16 mouse cellular contexts compared by ENCODE assay signal in the genomic region with DNA sequence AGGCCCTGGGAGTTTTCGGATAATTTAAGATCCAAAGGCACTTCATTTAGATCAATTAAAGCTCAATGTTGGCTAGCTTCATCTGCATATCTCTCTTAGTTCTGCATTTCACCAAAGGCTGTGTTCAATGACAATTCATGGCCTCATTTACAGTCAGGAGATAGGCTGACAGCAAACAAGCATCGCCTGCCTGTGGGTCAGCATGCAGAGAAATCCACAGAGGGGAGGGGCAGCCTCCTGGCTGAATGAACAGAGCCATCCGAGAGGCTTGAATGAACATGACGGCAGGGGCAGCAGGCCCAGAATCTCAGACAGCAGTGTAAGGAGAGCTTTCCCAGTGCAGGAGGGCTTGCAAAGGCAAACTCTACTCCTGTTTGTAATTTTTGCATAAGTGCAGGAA.
DNase-seq lines count a peak whose midpoint lies in the region; ATAC-seq and TF ChIP-seq lines count a peak whose summit lies in the region.
"Had no signal": no experiment of that assay in that cellular context is flagged by ENCODE, and none has a peak within 500 bp of the region (broad histone marks: within the 10 kb centered on the region; RNA-seq: fewer than 3 reads in every experiment).

No protein-coding gene starts in this region.

- DNase-seq in lung, postnatal 10 days, result no peak
- DNase-seq in forebrain, embryonic 14.5 days (ENCODE audit: low spot score), result peak; percentile 69
- DNase-seq in hindbrain, postnatal 0 days (ENCODE audit: low spot score), result peak; percentile 27
- DNase-seq: cerebellum, postnatal 25 days; heart, postnatal 4 days; lung, postnatal 36 days; thymus, adult 2 months had no signal

- no peaks in the 10 kb centered on the region for H3K4me1 ChIP-seq in intestine, embryonic 15.5 days (replicated peaks)
- 0 out of 2 replicates have a peak, but pooled peaks cover 2% of the 10 kb centered on the region for H3K4me1 ChIP-seq in intestine, embryonic 16.5 days (ENCODE audit: control insufficient read depth, insufficient read depth, low read length)
- 0 out of 2 replicates have a peak, but pooled peaks cover 3% of the 10 kb centered on the region for H3K4me1 ChIP-seq in lung, embryonic 15.5 days
- peaks cover 3% of the 10 kb centered on the region; the same call in 1 of the 2 replicates for H3K4me1 ChIP-seq in forebrain, embryonic 14.5 days (ENCODE audit: control insufficient read depth, insufficient read depth, low read length)
- H3K4me1 ChIP-seq in hindbrain, postnatal 0 days (ENCODE audit: insufficient read depth, low read length), result no peaks in the 10 kb centered on the region
- H3K4me1 ChIP-seq: heart, embryonic 10.5 days had no signal

- no peak for TF ChIP-seq CTCF in hindbrain, postnatal 0 days (IDR thresholded peaks at IDR 0.05; ENCODE audit: low read depth)

- H3K4me3 ChIP-seq in intestine, embryonic 15.5 days (replicated peaks), result no peak overlapping the region
- no peak overlapping the region for H3K4me3 ChIP-seq in intestine, embryonic 16.5 days (ENCODE audit: low read length)
- no peak overlapping the region for H3K4me3 ChIP-seq in lung, embryonic 15.5 days
- no peak overlapping the region for H3K4me3 ChIP-seq in forebrain, embryonic 14.5 days (ENCODE audit: low read depth, low read length)
- H3K4me3 ChIP-seq in hindbrain, postnatal 0 days (ENCODE audit: low read length), result no peak overlapping the region
- H3K4me3 ChIP-seq: heart, embryonic 10.5 days had no signal

- no peaks in the 10 kb centered on the region for H3K36me3 ChIP-seq in intestine, embryonic 15.5 days
- H3K36me3 ChIP-seq in intestine, embryonic 16.5 days (ENCODE audit: control insufficient read depth, insufficient read depth, low read length), result no peaks in the 10 kb centered on the region
- H3K36me3 ChIP-seq in lung, embryonic 15.5 days, result no peaks in the 10 kb centered on the region
- no peaks in the 10 kb centered on the region for H3K36me3 ChIP-seq in forebrain, embryonic 14.5 days (ENCODE audit: control insufficient read depth, insufficient read depth, low read length)
- H3K36me3 ChIP-seq in hindbrain, postnatal 0 days (ENCODE audit: insufficient read depth, low read length), result no peaks in the 10 kb centered on the region
- H3K36me3 ChIP-seq: heart, embryonic 10.5 days had no signal

- H3K27ac ChIP-seq in intestine, embryonic 15.5 days, result no peak overlapping the region
- H3K27ac ChIP-seq in intestine, embryonic 16.5 days (ENCODE audit: low read length), result no peak overlapping the region
- peak overlapping the region; percentile 15; the same call in 1 of the 2 replicates for H3K27ac ChIP-seq in lung, embryonic 15.5 days
- no peak overlapping the region for H3K27ac ChIP-seq in forebrain, embryonic 14.5 days (ENCODE audit: low read depth, low read length)
- no peak overlapping the region for H3K27ac ChIP-seq in hindbrain, postnatal 0 days
- H3K27ac ChIP-seq: heart, embryonic 10.5 days had no signal

- WGBS in intestine, embryonic 15.5 days, result 54% methylated on average over 4 of the region's 4 CpGs
- WGBS in intestine, embryonic 16.5 days, result 64% methylated on average over 4 of the region's 4 CpGs
- 43% methylated on average over 4 of the region's 4 CpGs for WGBS in lung, embryonic 15.5 days
- WGBS in forebrain, embryonic 14.5 days, result 8% methylated on average over 4 of the region's 4 CpGs
- WGBS in hindbrain, postnatal 0 days, result 23% methylated on average over 4 of the region's 4 CpGs

- no peak overlapping the region for H3K4me2 ChIP-seq in intestine, embryonic 15.5 days (replicated peaks)
- no peak overlapping the region for H3K4me2 ChIP-seq in intestine, embryonic 16.5 days (ENCODE audit: low read depth, low read length)
- no peak overlapping the region for H3K4me2 ChIP-seq in lung, embryonic 15.5 days
- H3K4me2 ChIP-seq in forebrain, embryonic 14.5 days (ENCODE audit: low read length), result no peak overlapping the region
- H3K4me2 ChIP-seq in hindbrain, postnatal 0 days (ENCODE audit: low read depth, low read length), result no peak overlapping the region
- H3K4me2 ChIP-seq: liver, embryonic 11.5 days had no signal

- no peak overlapping the region for H3K9ac ChIP-seq in intestine, embryonic 15.5 days
- H3K9ac ChIP-seq in intestine, embryonic 16.5 days (ENCODE audit: low read depth, low read length), result no peak overlapping the region
- no peak overlapping the region for H3K9ac ChIP-seq in lung, embryonic 15.5 days
- no peak overlapping the region for H3K9ac ChIP-seq in forebrain, embryonic 14.5 days (ENCODE audit: low read length)
- H3K9ac ChIP-seq in hindbrain, postnatal 0 days (replicated peaks; ENCODE audit: low read length), result no peak overlapping the region

- no peaks in the 10 kb centered on the region for H3K9me3 ChIP-seq in intestine, embryonic 15.5 days
- no peaks in the 10 kb centered on the region for H3K9me3 ChIP-seq in intestine, embryonic 16.5 days (ENCODE audit: control insufficient read depth, low read length)
- H3K9me3 ChIP-seq in lung, embryonic 15.5 days, result no peaks in the 10 kb centered on the region
- no peaks in the 10 kb centered on the region for H3K9me3 ChIP-seq in forebrain, embryonic 14.5 days (replicated peaks; ENCODE audit: control insufficient read depth, low read length)
- no peaks in the 10 kb centered on the region for H3K9me3 ChIP-seq in hindbrain, postnatal 0 days (ENCODE audit: low read length)
- H3K9me3 ChIP-seq: heart, embryonic 10.5 days had no signal

- 0 out of 2 replicates have a peak, but pooled peaks have one; percentile 17 for ATAC-seq in intestine, embryonic 15.5 days
- ATAC-seq in intestine, embryonic 16.5 days, result no peak
- ATAC-seq in lung, embryonic 15.5 days (ENCODE audit: borderline replicate concordance, extremely low read depth, low FRiP score, low TSS enrichment), result no peak
- peak; percentile 83 for ATAC-seq in forebrain, embryonic 14.5 days
- ATAC-seq in hindbrain, postnatal 0 days, result peak; percentile 56; the same call in 1 of the 2 replicates
- no peak for ATAC-seq in erythroid progenitor cell, adult 5-6 weeks (replicated peaks; ENCODE audit: low FRiP score, poor library complexity, severe bottlenecking)
- no peak for ATAC-seq in monocyte, adult 5-6 weeks (replicated peaks; ENCODE audit: insufficient number of reproducible peaks, low FRiP score, low TSS enrichment, poor library complexity, severe bottlenecking)
- ATAC-seq: Patski had no signal

- no peaks in the 10 kb centered on the region for H3K27me3 ChIP-seq in intestine, embryonic 15.5 days (replicated peaks)
- no peaks in the 10 kb centered on the region for H3K27me3 ChIP-seq in intestine, embryonic 16.5 days (replicated peaks; ENCODE audit: control insufficient read depth, insufficient read depth, low read length)
- no peaks in the 10 kb centered on the region for H3K27me3 ChIP-seq in lung, embryonic 15.5 days
- no peaks in the 10 kb centered on the region for H3K27me3 ChIP-seq in forebrain, embryonic 14.5 days (replicated peaks; ENCODE audit: control insufficient read depth, insufficient read depth, low read length)
- H3K27me3 ChIP-seq in hindbrain, postnatal 0 days (ENCODE audit: insufficient read depth, low read length), result no peaks in the 10 kb centered on the region
- H3K27me3 ChIP-seq: CH12.LX, Patski had no signal

Comparison
In these comparisons a context has a peak if more than half of its experiments do, and no peak if none do; other contexts are left out.
1. ATAC-seq: peak in intestine, embryonic 15.5 days (single experiment), forebrain, embryonic 14.5 days (single experiment) and hindbrain, postnatal 0 days (single experiment); none in intestine, embryonic 16.5 days (single experiment), lung, embryonic 15.5 days (single experiment), erythroid progenitor cell, adult 5-6 weeks (single experiment) and monocyte, adult 5-6 weeks (single experiment).